Mouse (Mus musculus): ENCODE results near the gene Aox1. TPM values are rescaled to one million over a fixed set of nuclear protein-coding genes. Genes with fewer than 3 reads are reported as not detected.
"Not testable (repeated sequence)": the region's sequence is repeated elsewhere in the genome, so short reads cannot be mapped to it uniquely, and the experiment has no call there.

Aox1 gene
- polyA plus RNA-seq, 1 experiment from 2014 or later: 0.10 TPM

GRCm38 (mm10) chr1:58031160-58031769 lies 1.5 kb downstream of the Aox1 start:
- Histone ChIP-seq H3K27ac (no peak overlapping the region), H3K4me3 (replicated peaks) (no peak overlapping the region), H3K27me3 (no peaks in the 10 kb centered on the region), H3K36me3 (peaks cover 1% of the 10 kb centered on the region; the same call in 1 of the 2 replicates), H3K9me3 (replicated peaks) (no peaks in the 10 kb centered on the region), H3K4me1 (replicated peaks) (peaks cover 43% of the 10 kb centered on the region), H3K9ac (no peak overlapping the region), H3K4me2 (0 out of 2 replicates have a peak overlapping the region, but pooled peaks have one; percentile 72)
- ATAC-seq (ENCODE audit: low read depth) (no peak), DNase-seq (peak; percentile 51)
- 48% methylated on average over 10 of the region's 10 CpGs for WGBS (ENCODE audit: insufficient replicate concordance)

GRCm38 (mm10) chr1:58037306-58037705 lies 7.6 kb downstream of the Aox1 start:
- not testable (repeated sequence) for H3K9ac ChIP-seq; ATAC-seq (ENCODE audit: low read depth); H3K4me3 ChIP-seq (replicated peaks); H3K4me1 ChIP-seq (replicated peaks); H3K27me3 ChIP-seq; H3K27ac ChIP-seq; DNase-seq; H3K4me2 ChIP-seq; H3K36me3 ChIP-seq; H3K9me3 ChIP-seq (replicated peaks)
- WGBS (ENCODE audit: insufficient replicate concordance): 81% methylated on average over 9 of the region's 9 CpGs

GRCm38 (mm10) chr1:58045076-58045475 lies 15.3 kb downstream of the Aox1 start:
- Histone ChIP-seq H3K4me1 (replicated peaks) (no peaks in the 10 kb centered on the region), H3K27me3 (no peaks in the 10 kb centered on the region), H3K9me3 (replicated peaks) (no peaks in the 10 kb centered on the region), H3K4me3 (replicated peaks) (no peak overlapping the region), H3K4me2 (no peak overlapping the region), H3K36me3 (no peaks in the 10 kb centered on the region), H3K9ac (no peak overlapping the region), H3K27ac (no peak overlapping the region)
- DNase-seq (no peak), ATAC-seq (ENCODE audit: low read depth) (no peak)
- WGBS (ENCODE audit: insufficient replicate concordance): 41% methylated on average over 3 of the region's 3 CpGs

- H3K4me1 ChIP-seq (replicated peaks): no peaks in the 10 kb centered on the region
- H3K27me3 ChIP-seq: no peaks in the 10 kb centered on the region
- H3K9me3 ChIP-seq (replicated peaks): no peaks in the 10 kb centered on the region
- no peak overlapping the region for H3K4me3 ChIP-seq (replicated peaks)
- H3K27ac ChIP-seq: no peak overlapping the region
- DNase-seq (no peak), ATAC-seq (ENCODE audit: low read depth) (no peak)
- no peak overlapping the region for H3K9ac ChIP-seq
- H3K36me3 ChIP-seq: no peaks in the 10 kb centered on the region
- WGBS (ENCODE audit: insufficient replicate concordance): 57% methylated on average over 5 of the region's 5 CpGs
- no peak overlapping the region for H3K4me2 ChIP-seq
These were observed 15.8 kb downstream of the Aox1 start for GRCm38 (mm10) chr1:58045546-58045945.

GRCm38 (mm10) chr1:58046721-58047290 lies 17.1 kb downstream of the Aox1 start:
- Histone ChIP-seq H3K4me1 (replicated peaks) (no peaks in the 10 kb centered on the region), H3K4me2 (no peak overlapping the region), H3K4me3 (replicated peaks) (no peak overlapping the region), H3K27ac (no peak overlapping the region), H3K27me3 (no peaks in the 10 kb centered on the region), H3K9ac (no peak overlapping the region), H3K9me3 (replicated peaks) (no peaks in the 10 kb centered on the region), H3K36me3 (no peaks in the 10 kb centered on the region)
- ATAC-seq (ENCODE audit: low read depth): no peak
- DNase-seq: no peak
- 68% methylated on average over 3 of the region's 3 CpGs for WGBS (ENCODE audit: insufficient replicate concordance)

GRCm38 (mm10) chr1:58049126-58049525 lies 19.4 kb downstream of the Aox1 start:
- ATAC-seq (ENCODE audit: low read depth) (no peak), DNase-seq (no peak)
- Histone ChIP-seq H3K27me3 (no peaks in the 10 kb centered on the region), H3K4me2 (no peak overlapping the region), H3K9me3 (replicated peaks) (no peaks in the 10 kb centered on the region), H3K4me3 (replicated peaks) (no peak overlapping the region), H3K27ac (no peak overlapping the region), H3K9ac (no peak overlapping the region), H3K36me3 (no peaks in the 10 kb centered on the region), H3K4me1 (replicated peaks) (no peaks in the 10 kb centered on the region)
- WGBS (ENCODE audit: insufficient replicate concordance): 70% methylated on average over 5 of the region's 5 CpGs

GRCm38 (mm10) chr1:58055598-58055997 lies 25.9 kb downstream of the Aox1 start:
- Histone ChIP-seq H3K4me2 (no peak overlapping the region), H3K27me3 (no peaks in the 10 kb centered on the region), H3K9me3 (replicated peaks) (no peaks in the 10 kb centered on the region), H3K9ac (no peak overlapping the region), H3K4me3 (replicated peaks) (no peak overlapping the region), H3K4me1 (replicated peaks) (no peaks in the 10 kb centered on the region), H3K36me3 (no peaks in the 10 kb centered on the region), H3K27ac (no peak overlapping the region)
- ATAC-seq (ENCODE audit: low read depth): no peak
- no peak for DNase-seq
- 80% methylated on average over 11 of the region's 11 CpGs for WGBS (ENCODE audit: insufficient replicate concordance)

- H3K4me2 ChIP-seq: no peak overlapping the region
- H3K4me3 ChIP-seq (replicated peaks): no peak overlapping the region
- no peak overlapping the region for H3K9ac ChIP-seq
- H3K9me3 ChIP-seq (replicated peaks): no peaks in the 10 kb centered on the region
- no peaks in the 10 kb centered on the region for H3K27me3 ChIP-seq
- DNase-seq: no peak
- 66% methylated on average over 13 of the region's 13 CpGs for WGBS (ENCODE audit: insufficient replicate concordance)
- H3K27ac ChIP-seq: no peak overlapping the region
- no peaks in the 10 kb centered on the region for H3K4me1 ChIP-seq (replicated peaks)
- no peaks in the 10 kb centered on the region for H3K36me3 ChIP-seq
- no peak for ATAC-seq (ENCODE audit: low read depth)
These were observed 26.5 kb downstream of the Aox1 start for GRCm38 (mm10) chr1:58056074-58056807.

GRCm38 (mm10) chr1:58056939-58057338 lies 27.2 kb downstream of the Aox1 start:
- no peak for ATAC-seq (ENCODE audit: low read depth)
- no peak overlapping the region for H3K4me2 ChIP-seq
- no peaks in the 10 kb centered on the region for H3K36me3 ChIP-seq
- no peaks in the 10 kb centered on the region for H3K27me3 ChIP-seq
- H3K27ac ChIP-seq: no peak overlapping the region
- no peaks in the 10 kb centered on the region for H3K4me1 ChIP-seq (replicated peaks)
- no peak overlapping the region for H3K9ac ChIP-seq
- DNase-seq: no peak
- H3K4me3 ChIP-seq (replicated peaks): no peak overlapping the region
- 61% methylated on average over 11 of the region's 11 CpGs for WGBS (ENCODE audit: insufficient replicate concordance)
- no peaks in the 10 kb centered on the region for H3K9me3 ChIP-seq (replicated peaks)

GRCm38 (mm10) chr1:58058846-58059245 lies 29.1 kb downstream of the Aox1 start:
- no peaks in the 10 kb centered on the region for H3K9me3 ChIP-seq (replicated peaks)
- H3K4me3 ChIP-seq (replicated peaks): no peak overlapping the region
- no peak overlapping the region for H3K4me2 ChIP-seq
- no peak overlapping the region for H3K27ac ChIP-seq
- H3K9ac ChIP-seq: no peak overlapping the region
- H3K36me3 ChIP-seq: no peaks in the 10 kb centered on the region
- DNase-seq (no peak), ATAC-seq (ENCODE audit: low read depth) (no peak)
- H3K27me3 ChIP-seq: no peaks in the 10 kb centered on the region
- H3K4me1 ChIP-seq (replicated peaks): no peaks in the 10 kb centered on the region
- WGBS (ENCODE audit: insufficient replicate concordance): 76% methylated on average over 4 of the region's 4 CpGs

GRCm38 (mm10) chr1:58062131-58062530 lies 32.4 kb downstream of the Aox1 start:
- H3K9ac ChIP-seq: no peak overlapping the region
- H3K4me3 ChIP-seq (replicated peaks): no peak overlapping the region
- H3K9me3 ChIP-seq (replicated peaks): no peaks in the 10 kb centered on the region
- no peak overlapping the region for H3K27ac ChIP-seq
- DNase-seq (no peak), ATAC-seq (ENCODE audit: low read depth) (no peak)
- no peaks in the 10 kb centered on the region for H3K36me3 ChIP-seq
- H3K4me1 ChIP-seq (replicated peaks): no peaks in the 10 kb centered on the region
- 74% methylated on average over 7 of the region's 7 CpGs for whole genome bisulfite sequencing (ENCODE audit: insufficient replicate concordance)
- no peak overlapping the region for H3K4me2 ChIP-seq
- no peaks in the 10 kb centered on the region for H3K27me3 ChIP-seq
